ENCODE assay signal across 9 mouse cellular contexts in the genomic region with DNA sequence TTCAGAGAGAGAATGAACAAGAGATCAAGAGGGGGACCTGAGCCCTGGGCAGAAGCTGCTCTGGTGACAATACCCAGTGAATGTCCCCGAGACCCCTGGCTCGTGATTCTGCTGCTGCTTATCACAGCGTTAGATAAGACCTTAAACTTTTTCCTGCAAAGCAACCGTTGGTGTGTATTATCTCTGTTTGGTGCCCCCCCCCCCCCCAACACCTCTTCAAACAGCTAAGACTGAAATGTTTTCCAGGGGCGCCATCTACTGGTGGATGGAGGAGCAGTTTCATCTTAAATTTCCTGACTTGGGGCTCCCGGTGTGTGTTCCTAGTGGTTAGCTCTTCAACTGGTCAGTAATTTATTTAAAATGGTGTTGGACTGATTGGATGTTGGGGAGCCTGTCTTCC. TPM values are rescaled to one million over a fixed set of nuclear protein-coding genes. Genes with fewer than 3 reads are reported as not detected.
A peak's percentile ranks its signal among the peaks of the same experiment; 100 is the strongest.
DNase-seq lines count a peak whose midpoint lies in the region; ATAC-seq lines count a peak whose summit lies in the region.
"Had no signal": no experiment of that assay in that cellular context is flagged by ENCODE, and none has a peak within 500 bp of the region (broad histone marks: within the 10 kb centered on the region; RNA-seq: fewer than 3 reads in every experiment).

No protein-coding gene starts in this region.

- no peaks in the 10 kb centered on the region for H3K9me3 ChIP-seq in forebrain, embryonic 14.5 days (replicated peaks; ENCODE audit: control insufficient read depth, low read length)
- no peaks in the 10 kb centered on the region for H3K9me3 ChIP-seq in forebrain, embryonic 12.5 days
- H3K9me3 ChIP-seq: limb, embryonic 15.5 days had no signal

- 4% methylated on average over 6 of the region's 6 CpGs for WGBS in forebrain, embryonic 14.5 days
- WGBS in forebrain, embryonic 12.5 days: 5% methylated on average over 6 of the region's 6 CpGs

- intact Hi-C loops in gastrocnemius, postnatal 14 days (cut with DNase I; ENCODE audit: low total_unique reads): loop anchor here (2.0 kb wide), 2 partner anchors 37 to 59 kb away; no protein-coding TSS in a partner anchor

- H3K27me3 ChIP-seq in forebrain, embryonic 14.5 days (replicated peaks; ENCODE audit: control insufficient read depth, insufficient read depth, low read length): no peaks in the 10 kb centered on the region; the same call in 1 of the 2 replicates
- peaks cover 15% of the 10 kb centered on the region for H3K27me3 ChIP-seq in forebrain, embryonic 12.5 days

- H3K9ac ChIP-seq in forebrain, embryonic 14.5 days (ENCODE audit: low read length): no peak overlapping the region
- no peak overlapping the region for H3K9ac ChIP-seq in forebrain, embryonic 12.5 days

- H3K4me2 ChIP-seq in forebrain, embryonic 14.5 days (ENCODE audit: low read length): no peak overlapping the region
- H3K4me2 ChIP-seq in forebrain, embryonic 12.5 days: no peak overlapping the region
- H3K4me2 ChIP-seq: limb, embryonic 15.5 days had no signal

- H3K4me1 ChIP-seq in forebrain, embryonic 14.5 days (ENCODE audit: control insufficient read depth, insufficient read depth, low read length): peaks cover 18% of the 10 kb centered on the region
- peaks cover 31% of the 10 kb centered on the region for H3K4me1 ChIP-seq in forebrain, embryonic 12.5 days

- no peaks in the 10 kb centered on the region for H3K36me3 ChIP-seq in forebrain, embryonic 14.5 days (ENCODE audit: control insufficient read depth, insufficient read depth, low read length)
- no peaks in the 10 kb centered on the region for H3K36me3 ChIP-seq in forebrain, embryonic 12.5 days (replicated peaks)
- H3K36me3 ChIP-seq: limb, embryonic 15.5 days had no signal

- H3K4me3 ChIP-seq in forebrain, embryonic 14.5 days (ENCODE audit: low read depth, low read length): no peak overlapping the region
- no peak overlapping the region for H3K4me3 ChIP-seq in forebrain, embryonic 12.5 days (replicated peaks)
- H3K4me3 ChIP-seq: limb, embryonic 15.5 days had no signal

- no peak overlapping the region for H3K27ac ChIP-seq in forebrain, embryonic 14.5 days (ENCODE audit: low read depth, low read length)
- no peak overlapping the region for H3K27ac ChIP-seq in forebrain, embryonic 12.5 days
- H3K27ac ChIP-seq: limb, embryonic 15.5 days had no signal

- DNase-seq in forebrain, embryonic 14.5 days (ENCODE audit: low spot score): peak; percentile 84
- DNase-seq in CD8-positive naive resting alpha-beta T cell, adult 2 months (ENCODE audit: low read depth in 2 of 2, low spot score in 2 of 2): peak; percentile 72 to 80
- DNase-seq in c-Kit-positive CD71-negative TER-119-negative erythroid progenitor cells, embryonic 14.5 days (ENCODE audit: low read depth): peak; percentile 90
- DNase-seq in gastrocnemius, postnatal 14 days: peak; percentile 73
- peak; percentile 74 to 93 for DNase-seq in layer of hippocampus, postnatal 25 days (ENCODE audit: extremely low spot score in 1 of 2, low spot score in 1 of 2)
- DNase-seq in lung, postnatal 36 days: peak; percentile 92
- DNase-seq in spleen, postnatal 36 days (ENCODE audit: low spot score in 2 of 2): peak; percentile 60 to 77

- ATAC-seq in forebrain, embryonic 14.5 days: no peak
- ATAC-seq in forebrain, embryonic 12.5 days (ENCODE audit: low FRiP score): no peak

RNA-seq across cellular contexts. Expression of a gene that starts 2.2 kb away (rescaled TPM):
- 37.9 and 39.7 TPM in 2 replicates for polyA plus RNA-seq in forebrain, embryonic 14.5 days (2014; fragmentation: Nextera tagmentation; extraction: Ambion mirVana)
- 34.7 and 37.6 TPM in 2 replicates for polyA plus RNA-seq in forebrain, embryonic 12.5 days (2016; fragmentation: Nextera tagmentation; extraction: Ambion mirVana)
- total RNA-seq in gastrocnemius, postnatal 14 days (2021): 1 to 10 TPM; 4.2 to 5.7 TPM
- total RNA-seq in layer of hippocampus, postnatal 25 days (2021): 10 to 100 TPM; 66.6 to 75.5 TPM

RNA-seq across cellular contexts. Expression of a gene that starts 35.0 kb away (rescaled TPM):
- polyA plus RNA-seq in forebrain, embryonic 14.5 days (2014; fragmentation: Nextera tagmentation; extraction: Ambion mirVana): 0.28 and 0.46 TPM in 2 replicates
- polyA plus RNA-seq in forebrain, embryonic 12.5 days (2016; fragmentation: Nextera tagmentation; extraction: Ambion mirVana): 0.31 TPM in 1 of 2 replicates, not detected in the other
- total RNA-seq in gastrocnemius, postnatal 14 days (2021): not detected
- not detected for total RNA-seq in layer of hippocampus, postnatal 25 days (2021)
- polyA plus RNA-seq: limb, embryonic 15.5 days had no signal

RNA-seq across cellular contexts. Expression of a gene that starts 39.9 kb away (rescaled TPM):
- 47.2 and 57.7 TPM in 2 replicates for polyA plus RNA-seq in forebrain, embryonic 14.5 days (2014; fragmentation: Nextera tagmentation; extraction: Ambion mirVana)
- polyA plus RNA-seq in forebrain, embryonic 12.5 days (2016; fragmentation: Nextera tagmentation; extraction: Ambion mirVana): 49.1 and 65.9 TPM in 2 replicates
- total RNA-seq in gastrocnemius, postnatal 14 days (2021): 1 to 10 TPM; 8.3 to 8.4 TPM
- 10 to 100 TPM; 39.4 to 41.7 TPM for total RNA-seq in layer of hippocampus, postnatal 25 days (2021)

Comparison
In these comparisons a context has a peak if more than half of its experiments do, and no peak if none do; other contexts are left out.
1. RNA of a gene that starts 2.2 kb away (total RNA-seq): 66.6 to 75.5 TPM in layer of hippocampus, postnatal 25 days; 4.2 to 5.7 TPM in gastrocnemius, postnatal 14 days; every median in the first group is over 10 times any median in the second.
2. RNA of a gene that starts 39.9 kb away (total RNA-seq): 39.4 to 41.7 TPM in layer of hippocampus, postnatal 25 days; 8.3 to 8.4 TPM in gastrocnemius, postnatal 14 days; every median in the first group is over 4 times any median in the second.
3. Peak in every context shown above with its lines, with median percentiles within 50 percentile points of each other: DNase-seq.